Mouse (Mus musculus): ENCODE data around the gene Ust. TPM values are rescaled to one million over a fixed set of nuclear protein-coding genes. Genes with fewer than 3 reads are reported as not detected.
"Not testable (repeated sequence)": the region's sequence is repeated elsewhere in the genome, so short reads cannot be mapped to it uniquely, and the experiment has no call there.

The Ust gene
- 1 to 10 TPM; 1.2 to 1.8 (median 1.5) TPM for total RNA-seq (2022)

DNA sequence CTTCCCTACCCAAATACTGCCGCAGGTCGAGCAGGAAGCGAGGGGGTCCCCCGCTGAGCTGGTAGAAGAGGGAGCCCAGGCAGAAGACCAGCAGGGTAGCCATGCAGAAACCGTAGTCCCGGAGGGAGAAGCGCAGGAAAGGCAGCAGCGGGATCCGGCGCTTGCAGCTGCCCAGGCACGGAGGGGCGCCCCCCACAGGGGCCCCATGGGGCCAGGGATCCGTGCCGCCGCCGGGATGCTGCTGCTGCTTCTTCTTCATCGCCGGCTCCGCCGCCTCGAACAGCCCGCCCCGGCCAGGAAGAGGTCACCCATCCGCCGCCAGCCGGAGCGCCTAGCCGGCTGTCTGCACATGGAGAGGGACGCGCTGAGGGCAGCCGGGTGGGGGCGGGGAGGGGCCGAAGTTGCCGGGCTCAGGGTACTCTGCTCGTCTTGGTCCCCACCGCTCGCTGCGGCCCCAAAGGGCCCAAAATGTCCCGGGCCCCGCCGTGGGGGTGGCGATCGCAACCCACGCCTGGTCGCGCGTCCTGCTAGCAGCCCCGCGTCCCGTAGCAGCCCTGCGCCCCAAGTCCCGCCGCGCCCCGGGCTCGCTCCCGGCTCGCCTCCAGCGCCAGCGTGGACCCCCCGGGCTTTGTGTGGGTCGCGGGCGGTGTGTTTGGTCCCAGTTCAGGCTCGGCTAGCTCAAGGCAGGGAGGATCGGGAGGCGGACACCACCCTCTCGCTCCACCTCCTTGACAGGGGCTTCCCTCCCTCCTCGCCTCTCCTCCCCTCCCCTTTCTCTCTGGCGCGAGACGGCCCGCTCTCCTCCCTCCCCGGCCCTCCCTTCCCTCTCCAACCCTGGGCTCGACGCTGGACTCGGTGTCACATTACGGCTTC, at the start of gene Ust:
TSS of gene Ust (minus strand) at position 685 of the 873 bp plus-strand sequence.
- DNase-seq (ENCODE audit: low spot score), result peak; percentile 75

- no peak for DNase-seq (ENCODE audit: low spot score)
Measured at GRCm38 (mm10) chr10:8561366-8561765, 42.7 kb upstream of the Ust start.

- DNase-seq (ENCODE audit: low spot score), result not testable (repeated sequence)
Measured at GRCm38 (mm10) chr10:8559566-8559965, 40.9 kb upstream of the Ust start.

DNA sequence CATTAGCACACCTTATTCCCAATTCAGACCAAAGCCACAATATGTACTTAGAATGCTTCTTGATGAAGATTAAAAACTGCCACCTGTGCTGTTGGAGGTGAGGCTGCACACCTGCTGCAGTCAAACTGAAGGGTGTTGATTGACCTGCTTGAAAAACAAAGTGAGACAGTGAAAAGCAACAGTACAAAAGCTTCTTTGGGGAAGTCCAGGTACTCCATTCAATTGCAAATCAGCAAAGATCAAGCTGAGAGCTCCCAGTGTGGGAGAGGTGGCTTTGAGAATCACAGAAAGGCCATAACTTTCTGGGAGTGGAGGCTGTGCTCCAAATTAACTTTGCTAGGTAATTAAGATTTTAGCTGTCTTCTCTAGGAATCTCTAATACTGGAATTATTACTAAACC, 33.6 kb upstream of the Ust start:
- not testable (repeated sequence) for DNase-seq (ENCODE audit: low spot score)

DNA sequence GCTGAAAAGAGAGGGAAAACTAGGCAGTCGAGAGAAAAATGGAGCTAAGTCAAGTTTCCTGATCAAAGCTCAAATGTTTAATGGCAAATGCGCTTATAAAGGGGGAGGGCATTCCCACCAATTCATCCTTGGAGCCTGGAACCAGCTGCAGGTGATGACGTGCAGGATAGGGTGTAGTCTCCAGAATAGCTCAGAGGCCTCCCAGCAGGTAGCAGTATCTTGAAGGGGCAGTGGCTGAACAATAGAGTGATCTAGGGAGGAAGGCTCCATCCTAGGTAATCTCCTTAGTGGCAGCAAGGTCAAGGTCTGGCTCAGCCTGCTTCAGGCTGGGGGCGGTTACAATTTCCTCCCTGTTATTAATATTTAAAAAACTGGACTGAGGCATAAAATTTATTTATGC, 33.0 kb upstream of the Ust start:
- not testable (repeated sequence) for DNase-seq (ENCODE audit: low spot score)

DNA sequence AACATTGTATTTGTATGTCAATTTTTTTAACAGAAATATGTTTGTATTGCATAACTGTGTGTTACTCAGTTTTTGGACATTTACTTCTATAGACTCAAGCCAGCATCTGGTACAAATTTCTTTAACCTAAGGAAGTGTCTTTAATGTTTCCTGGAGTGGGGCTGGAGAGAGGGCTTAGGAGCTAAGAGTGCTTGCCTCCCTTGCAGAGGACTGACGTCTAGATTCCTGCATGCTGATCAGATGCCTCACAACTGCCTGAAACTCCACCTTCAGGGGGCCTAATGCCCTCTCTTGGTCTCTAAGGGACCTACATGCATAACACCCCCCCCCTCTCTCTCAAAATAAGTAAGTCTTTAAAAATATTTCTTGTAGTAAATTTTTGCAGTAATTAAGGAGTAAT, 22.9 kb upstream of the Ust start:
- no peak for DNase-seq (ENCODE audit: low spot score)

- no peak for DNase-seq (ENCODE audit: low spot score)
Measured at GRCm38 (mm10) chr10:8535445-8535844, 16.8 kb upstream of the Ust start.

DNA sequence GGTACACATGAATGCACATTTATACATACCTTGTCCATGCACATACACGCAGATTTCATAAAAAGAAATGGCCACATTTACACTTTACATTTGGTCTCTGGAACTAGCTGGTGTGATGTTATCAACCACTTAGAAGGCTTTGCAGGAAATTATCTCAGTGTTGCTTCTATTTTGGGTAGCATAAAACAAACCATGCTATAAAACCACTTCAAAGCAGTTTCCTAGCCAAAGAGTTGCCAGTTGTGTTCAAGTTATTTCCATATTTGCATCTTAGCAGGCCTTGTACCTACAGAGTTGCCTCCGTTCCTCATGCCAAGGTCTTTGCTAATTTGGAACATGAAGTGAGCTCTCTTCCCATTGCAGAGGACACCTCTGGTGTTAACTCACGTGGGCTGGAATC, 13.0 kb upstream of the Ust start:
- DNase-seq (ENCODE audit: low spot score), result no peak

- DNase-seq (ENCODE audit: low spot score), result no peak
Measured at GRCm38 (mm10) chr10:8530505-8531051, 12.0 kb upstream of the Ust start.

DNA sequence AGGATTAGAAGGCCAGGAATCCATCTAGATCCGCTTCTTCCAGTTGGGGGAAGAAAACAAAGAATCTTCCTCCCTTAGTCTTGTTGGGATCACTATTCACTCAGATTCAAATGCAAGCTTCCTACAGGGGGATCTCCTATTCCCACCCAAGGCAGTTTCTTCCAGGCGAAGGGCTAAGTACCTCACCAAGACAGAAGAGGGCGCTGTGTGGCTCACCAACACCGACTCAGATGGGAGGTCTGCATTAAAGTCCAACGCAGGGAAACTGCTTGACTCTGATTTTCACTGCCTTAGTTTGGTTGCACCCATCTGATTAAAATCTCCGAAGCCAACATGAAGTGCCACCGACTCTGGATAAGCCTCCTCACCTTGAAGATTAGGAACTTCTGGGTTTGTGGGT, 10.5 kb upstream of the Ust start:
- DNase-seq (ENCODE audit: low spot score), result no peak

- no peak for DNase-seq (ENCODE audit: low spot score)
Measured at GRCm38 (mm10) chr10:8525354-8525753, 6.7 kb upstream of the Ust start.

GRCm38 (mm10) chr10:8521536-8521935, 2.9 kb upstream of the Ust start:
- DNase-seq (ENCODE audit: low spot score), result no peak

DNA sequence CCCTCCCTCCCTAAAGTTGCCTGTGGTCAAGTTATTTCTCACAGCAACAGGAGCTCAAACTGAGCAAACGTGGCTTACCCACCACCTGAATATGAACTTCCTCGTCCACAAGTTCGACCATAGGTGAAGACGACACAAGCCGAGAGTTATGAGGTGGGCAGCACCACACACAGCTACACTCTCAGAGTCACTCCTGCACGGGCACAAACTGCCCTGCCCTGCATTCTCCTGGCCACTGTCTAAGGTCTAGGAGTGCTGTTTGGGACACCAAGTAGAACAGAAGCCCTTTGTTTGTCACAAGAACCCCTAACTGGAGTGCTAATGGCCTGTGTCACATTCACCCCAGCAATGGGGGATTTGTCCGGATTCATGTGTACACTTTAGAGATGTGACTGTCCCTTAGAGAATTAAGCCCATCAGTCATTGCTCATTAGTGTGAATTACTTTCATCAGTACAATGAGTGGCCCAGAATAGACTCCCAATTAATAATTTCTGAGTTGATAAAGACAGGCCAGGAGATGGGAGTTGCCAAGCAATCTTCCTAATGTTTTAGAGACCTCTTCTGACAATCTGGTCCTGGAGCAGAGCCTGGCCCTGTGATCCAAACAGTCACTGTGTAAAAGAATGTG, 2.3 kb upstream of the Ust start:
- no peak for DNase-seq (ENCODE audit: low spot score)

- peak; percentile 22 for DNase-seq (ENCODE audit: low spot score)
Measured at GRCm38 (mm10) chr10:8519014-8519491, 428 bp upstream of the Ust start.

GRCm38 (mm10) chr10:8517591-8518140, 959 bp downstream of the Ust start:
- DNase-seq (ENCODE audit: low spot score), result no peak

- no peak for DNase-seq (ENCODE audit: low spot score)
Measured at GRCm38 (mm10) chr10:8516916-8517524, 1.6 kb downstream of the Ust start.

DNA sequence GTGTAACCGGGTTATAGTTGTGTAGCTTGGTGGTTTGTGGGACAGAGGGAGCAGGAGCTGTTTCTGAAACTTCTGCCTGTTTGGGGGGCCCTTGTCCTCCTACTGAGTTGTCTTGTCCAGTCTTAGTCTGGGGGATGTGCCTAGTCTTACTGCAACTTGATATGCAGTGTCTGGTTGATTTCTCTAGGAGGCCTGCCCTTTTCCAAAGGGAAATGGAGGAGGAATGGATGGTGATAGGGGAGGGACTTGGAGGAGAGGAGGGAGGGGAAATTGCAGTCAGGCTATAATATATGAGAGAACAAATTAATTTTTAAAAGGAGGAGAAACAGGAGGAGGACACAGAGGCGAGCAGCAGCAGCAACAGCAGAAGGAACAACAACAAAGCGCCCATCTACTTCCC, 4.9 kb downstream of the Ust start:
- no peak for DNase-seq (ENCODE audit: low spot score)

DNA sequence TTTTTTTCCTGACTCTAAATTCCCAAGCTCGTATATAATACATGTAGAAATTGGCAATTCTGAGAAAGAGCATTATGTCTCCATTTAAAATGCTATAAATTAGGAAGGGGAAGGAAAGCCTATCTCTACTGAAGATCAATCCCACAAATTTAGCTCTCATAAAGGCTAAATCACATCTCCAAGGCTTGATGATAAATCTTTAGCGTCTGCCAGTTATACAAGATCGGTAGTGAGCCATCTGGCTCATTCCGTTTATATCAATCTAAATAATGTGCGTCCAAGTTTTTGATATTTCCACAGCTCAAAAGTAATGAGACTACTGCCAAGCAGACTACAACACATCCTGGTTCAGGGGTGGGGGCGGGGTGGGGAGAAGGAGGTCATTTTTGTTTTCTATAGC, 6.4 kb downstream of the Ust start:
- DNase-seq (ENCODE audit: low spot score), result no peak

- no peak for DNase-seq (ENCODE audit: low spot score)
Measured at GRCm38 (mm10) chr10:8511760-8512159, 6.9 kb downstream of the Ust start.

DNA sequence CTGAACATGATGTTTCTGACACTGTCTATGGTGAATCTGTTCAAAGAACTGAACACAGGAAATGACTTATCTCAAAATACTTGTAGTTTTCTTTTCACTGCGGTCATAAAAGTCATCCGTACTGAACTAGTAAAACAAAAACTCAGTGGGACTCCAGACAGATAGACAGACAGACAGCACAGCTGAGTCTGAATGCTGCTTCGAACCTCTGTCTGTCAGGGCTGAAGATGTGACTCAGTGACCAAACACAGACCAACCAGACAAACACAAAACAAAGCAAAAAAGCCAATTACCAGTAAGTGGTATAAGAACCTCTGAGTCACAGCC, 12.4 kb downstream of the Ust start:
- DNase-seq (ENCODE audit: low spot score), result no peak

- peak; percentile 23 for DNase-seq (ENCODE audit: low spot score)
Measured at GRCm38 (mm10) chr10:8505346-8506246, 13.0 kb downstream of the Ust start.

Measured in heart, adult 8-10 months (tissue).